Mouse (Mus musculus): ENCODE measurements around the gene Gm21800. TPM values are rescaled to one million over a fixed set of nuclear protein-coding genes. Genes with fewer than 3 reads are reported as not detected.

The Gm21800 gene
- total RNA-seq (2023): not detected

GRCm38 (mm10) chrY:41406198-41406597, at the start of gene Gm21800:
Gene Gm21800, plus strand, starts transcription at chrY:41406498.

